Mouse (Mus musculus): Measurements from ENCODE around the gene Pth2.

Gene Pth2

DNA sequence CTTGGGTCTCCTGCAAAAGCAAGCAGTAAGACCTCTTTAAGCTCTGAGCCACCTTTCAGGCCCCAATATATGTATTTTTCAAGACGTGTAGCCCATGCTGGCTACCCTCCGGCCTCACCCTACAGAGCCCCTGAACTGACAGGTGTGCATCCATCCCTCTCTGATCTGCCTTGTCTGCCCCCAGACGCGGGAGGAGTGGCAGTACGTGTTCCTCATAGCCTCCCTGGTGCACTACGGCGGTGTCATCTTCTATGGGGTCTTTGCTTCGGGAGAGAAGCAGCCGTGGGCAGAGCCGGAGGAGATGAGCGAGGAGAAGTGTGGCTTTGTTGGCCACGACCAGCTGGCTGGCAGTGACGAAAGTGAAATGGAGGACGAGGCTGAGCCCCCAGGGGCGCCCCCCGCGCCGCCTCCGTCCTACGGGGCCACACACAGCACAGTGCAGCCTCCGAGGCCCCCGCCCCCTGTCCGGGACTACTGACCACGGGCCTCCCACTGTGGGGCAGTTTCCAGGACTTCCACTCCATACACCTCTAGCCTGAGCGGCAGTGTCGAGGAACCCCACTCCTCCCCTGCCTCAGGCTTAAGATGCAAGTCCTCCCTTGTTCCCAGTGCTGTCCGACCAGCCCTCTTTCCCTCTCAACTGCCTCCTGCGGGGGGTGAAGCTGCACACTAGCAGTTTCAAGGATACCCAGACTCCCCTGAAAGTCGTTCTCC is 6.1 kb upstream of the Pth2 start:
- no peak for DNase-seq

DNA sequence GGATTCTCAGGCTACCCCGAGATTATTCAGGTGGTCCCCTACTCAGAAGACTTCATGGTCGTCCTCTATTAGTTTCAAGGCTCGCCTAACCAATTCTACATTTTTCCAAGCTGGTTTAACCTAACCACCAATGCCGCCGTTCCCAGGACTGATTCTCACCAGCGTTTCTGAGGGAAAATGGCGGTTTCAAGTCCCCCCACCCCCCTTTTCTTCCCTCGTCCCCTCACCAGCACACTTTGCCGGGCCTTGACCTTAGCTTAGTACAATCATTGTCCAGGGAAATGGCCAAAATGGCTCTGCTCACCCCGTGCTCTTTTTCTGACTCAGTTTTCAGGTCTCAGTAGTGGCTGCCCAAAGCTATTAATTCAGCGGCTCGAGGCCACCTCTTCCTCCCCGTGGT is 5.4 kb upstream of the Pth2 start:
- no peak for DNase-seq

DNA sequence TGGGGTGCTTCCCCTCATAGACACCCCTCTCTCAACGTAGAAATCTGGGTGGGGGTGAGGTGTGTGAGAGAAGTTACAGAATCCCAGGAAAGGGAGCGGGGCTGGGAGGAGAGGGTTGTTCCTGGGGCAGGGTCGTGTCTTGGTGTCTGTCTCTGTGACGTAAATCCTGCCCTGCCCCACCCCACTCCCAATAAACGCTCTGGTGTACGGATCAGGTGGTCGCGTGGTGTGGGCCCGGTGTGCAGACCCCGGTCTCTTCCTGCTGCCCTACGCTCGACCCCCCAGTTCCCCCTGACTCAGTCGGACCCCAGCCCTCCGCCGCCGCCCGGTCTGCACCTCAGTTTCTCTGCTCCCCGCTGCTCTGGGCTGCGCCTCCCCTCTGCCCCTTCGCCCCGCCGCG is 4.9 kb upstream of the Pth2 start:
- DNase-seq = no peak

DNA sequence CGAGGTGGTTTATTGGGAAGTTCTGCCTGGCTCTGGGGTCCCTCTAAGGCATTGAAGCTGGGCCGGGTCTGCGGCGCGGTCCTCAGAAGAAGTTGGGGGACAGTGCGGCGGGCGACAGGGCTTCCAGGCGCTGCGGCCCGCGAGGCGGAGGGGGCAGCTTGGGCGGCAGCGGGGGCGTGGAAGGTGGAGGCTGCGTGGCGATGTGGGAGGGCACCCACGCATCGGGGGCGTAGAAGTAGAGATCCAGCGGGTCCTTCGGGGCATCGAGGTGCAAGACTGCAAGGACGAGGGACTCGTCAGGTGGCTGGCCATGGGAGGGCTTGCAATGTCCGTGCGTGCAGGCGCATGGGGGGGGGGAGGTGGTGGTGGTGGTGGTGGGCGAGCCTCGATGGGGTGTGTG is 4.4 kb upstream of the Pth2 start:
- no peak for DNase-seq

DNA sequence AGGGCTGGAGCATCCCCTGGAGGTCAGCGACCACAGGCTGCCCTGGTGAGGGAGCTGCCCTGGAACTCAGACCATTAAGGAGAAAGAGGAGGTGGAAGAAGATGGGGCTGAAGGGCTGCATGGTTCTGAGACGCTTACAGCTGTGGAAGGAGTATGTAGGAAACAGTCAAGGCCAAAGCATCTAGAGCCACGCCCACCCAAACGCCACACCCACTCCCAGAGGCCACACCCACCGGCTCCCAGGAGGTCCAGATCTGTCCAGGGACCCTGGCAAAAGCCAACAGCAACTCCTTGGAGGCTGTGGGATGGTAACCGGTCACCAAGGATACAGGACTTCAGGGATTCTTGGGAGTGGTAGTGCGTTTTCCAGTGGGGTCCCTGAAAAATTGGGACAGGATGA is 2.2 kb upstream of the Pth2 start:
- DNase-seq = no peak

DNA sequence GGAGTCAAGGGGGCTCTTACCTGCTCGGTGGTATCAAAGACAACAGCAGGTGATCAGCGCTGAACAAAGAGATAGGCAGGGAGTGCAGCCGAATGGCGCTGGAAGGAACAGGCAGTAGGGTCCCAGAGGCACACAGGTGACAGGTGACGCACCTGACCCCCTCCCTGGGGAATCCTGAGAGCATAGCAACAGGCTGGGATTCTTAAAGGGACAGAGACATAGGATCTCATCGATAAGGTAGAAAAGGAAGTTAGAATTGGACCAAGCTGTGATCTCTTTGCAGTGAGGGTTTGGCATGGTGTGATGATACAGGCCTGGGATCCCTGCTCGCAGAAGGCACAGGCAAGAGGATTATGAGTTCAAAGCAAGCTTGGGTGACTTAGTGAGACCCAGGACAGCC is 1.3 kb upstream of the Pth2 start, which contains the start of gene Gfy:
TSS of gene Gfy (minus strand) at position 101 of the 400 bp plus-strand sequence.
- DNase-seq = no peak

DNA sequence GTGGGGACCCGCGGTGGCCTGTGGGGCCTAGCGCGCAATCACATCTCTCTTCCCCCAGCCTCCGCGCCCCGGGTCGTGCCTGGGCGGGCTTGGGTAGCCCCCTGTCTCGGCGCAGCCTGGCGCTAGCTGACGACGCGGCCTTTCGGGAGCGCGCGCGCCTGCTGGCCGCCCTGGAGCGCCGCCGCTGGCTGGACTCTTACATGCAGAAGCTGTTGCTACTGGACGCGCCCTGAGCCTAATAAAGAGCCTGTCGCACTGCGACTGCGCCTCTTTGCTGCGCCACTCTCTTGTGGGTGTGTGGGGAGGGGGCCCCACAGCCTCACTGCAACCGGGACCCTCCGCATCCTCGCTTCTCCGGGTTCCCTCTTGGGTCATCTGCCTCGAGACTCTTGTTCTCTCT is 745 bp downstream of the Pth2 start:
- DNase-seq = no peak

DNA sequence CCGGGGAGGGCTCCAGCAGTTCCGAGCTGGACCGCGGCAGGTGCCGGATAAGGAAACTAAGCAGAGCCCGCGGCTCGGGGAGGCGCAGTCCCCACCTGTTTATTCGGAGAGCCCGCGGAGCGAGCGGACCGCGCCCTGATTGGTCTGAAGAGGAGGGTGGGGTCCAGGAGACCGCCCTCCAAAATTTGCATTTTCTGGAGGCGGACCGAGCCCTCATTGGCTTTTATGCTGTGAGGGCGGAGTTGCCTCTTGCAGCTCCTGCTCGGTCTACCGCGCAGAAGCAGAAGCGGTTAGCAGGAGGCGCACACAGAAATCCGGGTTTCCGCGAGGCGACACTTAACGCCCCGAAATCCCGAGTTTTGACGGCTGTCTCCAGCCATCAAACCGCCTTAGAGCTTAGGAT is 1.4 kb downstream of the Pth2 start:
- DNase-seq = peak; percentile 90 to 92

DNA sequence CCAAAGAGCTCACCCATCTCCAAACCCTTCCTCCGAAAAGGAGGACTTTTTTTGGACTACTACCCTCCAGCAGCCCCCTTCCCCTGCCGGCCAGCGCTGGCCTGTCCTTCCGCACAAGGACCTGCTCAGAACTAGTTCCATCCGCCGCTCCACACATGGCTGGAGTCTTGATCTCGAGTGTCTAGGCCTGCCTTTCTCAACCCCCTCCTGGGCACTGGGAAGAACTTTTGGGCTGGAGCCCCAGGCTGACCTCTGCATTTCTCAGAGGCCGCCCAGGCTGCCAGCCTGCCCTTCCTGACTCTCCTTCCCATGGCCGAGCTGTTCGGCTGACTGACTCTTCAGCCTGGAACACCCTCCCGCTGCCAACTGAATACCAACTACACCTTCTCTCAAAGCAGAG is 1.8 kb downstream of the Pth2 start:
- DNase-seq = no peak

DNA sequence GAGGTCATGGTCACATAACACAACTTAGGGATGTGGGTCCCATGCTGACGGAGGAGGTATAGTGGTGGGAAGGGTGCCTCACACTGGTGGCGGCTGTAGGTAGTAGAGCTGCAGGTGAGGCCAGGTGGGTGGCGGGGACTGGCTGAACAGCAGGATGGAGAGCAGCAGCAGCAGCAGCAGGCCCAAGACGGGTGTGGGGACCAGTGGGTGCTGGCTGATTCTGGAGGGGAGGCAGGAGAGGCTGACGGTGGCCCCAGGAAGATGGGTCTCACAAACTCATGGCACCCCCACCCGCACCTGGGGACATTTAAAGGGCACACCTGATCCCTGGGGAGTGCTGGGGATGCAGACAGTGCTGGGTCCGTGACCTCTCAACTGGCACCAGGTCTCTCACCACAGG is 2.9 kb downstream of the Pth2 start:
- no peak for DNase-seq

DNA sequence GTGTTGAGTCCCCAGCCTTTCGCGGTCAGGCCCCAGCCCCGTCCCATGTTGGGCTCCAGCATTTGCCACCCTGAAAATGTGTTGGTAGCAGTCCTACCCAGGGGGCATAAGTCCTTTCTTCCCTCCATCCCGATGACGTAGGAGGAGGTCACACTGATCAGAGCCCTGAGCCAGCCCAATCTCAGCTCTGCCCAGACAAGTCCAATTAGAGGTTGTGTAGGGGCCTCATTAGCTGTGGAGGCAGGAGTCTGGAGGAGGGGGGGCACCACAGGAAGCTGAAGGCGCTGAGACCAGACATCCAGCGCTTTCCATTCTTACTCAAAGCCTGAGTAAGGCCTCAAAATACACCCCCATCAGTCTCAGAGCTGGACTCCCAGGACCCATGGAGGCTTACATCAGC is 5.1 kb downstream of the Pth2 start:
- no peak for DNase-seq

DNA sequence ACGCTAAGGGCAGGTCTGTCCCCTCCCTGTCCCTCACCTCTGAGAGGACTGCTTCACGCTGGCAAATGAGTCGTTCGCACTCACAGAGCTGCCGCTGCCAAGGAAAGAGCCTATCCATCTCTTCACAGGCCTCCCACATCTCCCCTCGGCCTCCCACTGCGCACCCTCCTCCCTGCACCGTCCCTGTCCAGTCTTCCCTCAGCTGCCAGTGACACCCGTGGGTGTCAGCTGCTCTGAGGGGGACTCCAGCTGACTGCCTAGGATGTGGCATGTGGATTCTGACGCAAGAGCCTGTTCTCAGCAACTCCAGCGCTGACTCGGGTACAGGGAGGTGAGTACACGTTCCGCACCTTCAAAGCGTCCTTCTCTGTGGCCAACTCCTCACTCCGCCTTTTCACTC is 8.8 kb downstream of the Pth2 start:
- no peak for DNase-seq

DNA sequence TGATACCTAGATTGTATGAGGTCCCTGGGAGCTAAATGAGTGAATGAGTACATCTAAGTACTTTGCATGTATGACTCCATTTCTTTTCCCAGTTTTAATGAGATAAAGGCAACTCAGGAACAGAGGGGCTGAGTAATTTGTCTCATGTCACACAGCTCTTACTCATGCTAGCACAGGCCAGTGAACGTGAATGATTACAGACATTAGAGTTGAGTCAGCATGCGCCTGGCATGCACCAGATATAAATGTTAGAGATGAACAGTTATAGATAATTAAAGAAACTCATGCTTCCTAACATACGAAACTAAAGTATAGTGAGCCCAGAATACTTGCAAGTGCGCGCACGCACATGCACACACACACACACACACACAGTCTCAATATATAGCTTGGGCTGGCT is 9.4 kb downstream of the Pth2 start:
- DNase-seq = no peak

DNA sequence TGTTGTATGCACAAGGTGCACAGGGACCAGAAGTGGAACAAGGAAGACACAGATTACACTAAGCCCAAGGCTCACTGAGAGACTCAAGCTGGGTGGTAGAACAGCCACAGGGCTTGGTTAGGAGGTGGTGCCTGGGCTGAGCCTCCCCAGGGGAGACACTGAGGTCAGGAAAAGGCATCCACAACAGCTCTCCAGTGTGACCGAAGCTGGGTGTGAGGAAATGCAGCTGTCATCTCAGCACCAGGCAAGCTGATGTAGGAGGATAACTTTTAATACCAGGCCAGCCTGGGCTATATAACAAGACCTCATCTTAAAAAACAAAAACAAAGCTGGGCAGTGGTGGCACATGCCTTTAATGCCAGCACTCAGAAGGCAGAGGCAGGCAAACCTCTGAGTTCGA is 10.4 kb downstream of the Pth2 start:
- no peak for DNase-seq

DNA sequence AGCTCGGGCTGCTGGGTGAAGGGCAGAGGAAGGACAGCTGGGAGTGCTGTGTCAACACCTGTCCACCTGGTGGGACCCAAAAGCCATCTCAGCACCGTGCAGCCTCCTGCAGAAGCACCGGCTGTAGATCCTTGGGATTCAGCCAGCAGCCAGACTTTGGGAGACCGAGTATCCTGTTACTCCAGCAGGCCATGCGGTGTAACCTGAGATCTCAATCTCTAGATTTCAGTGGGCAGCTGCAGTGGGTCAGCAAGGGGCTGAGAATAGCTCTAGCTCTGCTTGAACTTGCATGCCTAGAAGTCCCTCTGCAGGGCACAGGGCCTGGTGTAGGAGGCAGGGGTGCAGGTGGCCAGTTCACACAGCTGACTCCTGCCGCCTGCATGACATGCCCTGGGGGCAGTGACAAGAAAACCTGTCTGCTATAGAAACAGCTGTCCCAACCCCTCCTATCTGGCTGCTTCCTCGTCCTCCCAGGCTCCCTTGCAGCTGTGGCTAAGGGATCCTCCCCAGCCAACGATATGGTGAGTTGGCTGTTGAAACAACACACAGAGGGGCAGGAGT is 11.1 kb downstream of the Pth2 start:
- no peak for DNase-seq

DNA sequence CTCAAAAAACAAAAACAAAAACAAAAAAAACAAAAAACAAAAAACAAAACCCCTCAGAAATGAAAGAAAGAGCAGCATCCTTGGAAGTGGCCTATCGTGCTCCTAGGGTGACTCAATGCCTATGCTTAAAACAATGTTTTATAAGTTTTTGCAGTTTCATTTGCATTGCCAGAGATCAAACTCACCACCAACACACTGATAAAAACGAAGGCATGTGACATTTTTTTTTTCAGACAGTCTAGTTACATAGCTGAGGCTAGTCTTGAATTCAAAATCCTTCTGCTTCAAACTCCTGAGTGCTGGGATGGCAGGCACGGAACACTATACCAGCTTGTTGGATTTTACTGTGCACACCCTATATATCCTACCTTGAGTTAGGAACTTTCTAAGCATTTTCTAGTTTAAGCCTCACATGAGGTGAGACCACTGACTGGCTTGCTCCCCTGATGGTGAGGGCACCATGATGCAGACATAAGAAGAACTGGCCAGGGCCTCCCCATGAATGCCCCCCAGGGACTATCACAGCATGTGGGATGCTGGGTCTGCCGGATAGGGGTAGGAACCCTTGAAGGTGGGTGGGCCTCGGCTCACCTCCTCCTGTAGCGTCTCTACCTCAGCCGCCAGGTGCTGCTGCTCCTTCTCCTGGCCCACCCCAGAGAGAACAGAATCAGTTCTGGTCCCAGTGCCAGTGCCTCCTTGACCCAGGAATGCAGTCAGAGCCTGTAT is 12.0 kb downstream of the Pth2 start:
- DNase-seq = no peak

DNA sequence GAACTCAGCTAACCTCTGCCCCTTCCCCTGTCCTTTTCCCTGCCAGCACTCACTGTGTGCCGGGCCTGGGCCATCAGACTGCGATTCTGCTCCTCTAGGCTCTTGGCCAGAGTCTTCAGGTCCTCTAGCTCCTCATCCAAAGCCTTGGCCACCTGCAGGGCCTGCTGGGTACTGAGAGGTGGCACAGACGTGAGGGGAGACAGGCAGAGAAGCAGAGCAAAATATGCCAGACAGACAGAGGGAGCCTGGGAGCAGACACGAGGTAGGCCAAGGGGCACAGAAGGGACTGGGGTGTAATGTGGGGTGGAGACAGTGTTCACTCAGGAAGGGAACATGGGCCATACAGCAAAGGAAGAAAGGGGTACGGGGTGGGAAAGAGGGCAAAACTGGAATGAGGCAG is 12.6 kb downstream of the Pth2 start:
- DNase-seq = no peak

DNA sequence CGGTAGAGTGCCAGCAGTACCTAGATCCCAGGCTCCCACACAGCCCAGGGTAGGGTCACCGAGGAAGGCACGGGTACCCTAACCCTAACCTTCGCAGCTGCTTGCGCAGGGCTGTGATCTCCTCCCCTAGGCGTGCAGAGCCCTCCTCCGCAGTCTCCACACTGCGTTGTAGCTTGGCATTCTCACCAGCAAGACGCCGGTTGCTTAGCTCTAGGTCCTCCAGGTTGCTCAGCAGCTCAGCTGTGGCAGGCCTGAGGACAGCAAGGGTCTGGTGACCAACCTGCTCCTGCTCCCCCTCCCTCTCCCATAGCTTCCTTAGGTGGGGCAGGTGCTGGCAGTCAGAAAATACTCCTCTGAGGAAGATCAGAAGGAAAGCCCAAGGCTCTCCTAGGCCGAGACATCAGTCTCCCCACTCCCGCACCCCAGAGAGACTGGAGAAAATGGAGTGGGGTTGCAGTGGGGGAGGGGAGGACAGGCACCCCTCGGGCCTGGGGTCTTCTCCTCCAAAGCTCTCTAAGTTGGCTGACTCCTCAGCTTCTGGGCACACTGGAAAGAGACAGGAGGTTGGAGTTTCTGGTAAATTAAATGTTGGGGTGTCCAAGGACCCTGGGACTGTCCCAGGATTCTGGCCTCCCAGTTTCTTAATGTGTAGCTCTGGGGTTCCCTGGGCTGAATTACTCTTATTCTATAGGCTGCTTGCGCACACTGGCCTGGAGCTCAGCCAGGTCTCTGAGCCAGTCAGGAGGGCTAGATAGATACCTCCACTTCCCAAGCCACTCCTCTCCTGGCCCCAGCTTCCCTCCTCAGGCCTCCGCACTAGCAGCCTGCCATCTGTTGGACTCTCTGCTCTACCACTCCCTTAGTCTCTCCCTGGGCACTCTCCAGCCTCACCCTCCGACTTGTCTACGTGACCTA is 13.3 kb downstream of the Pth2 start:
- no peak for DNase-seq

DNA sequence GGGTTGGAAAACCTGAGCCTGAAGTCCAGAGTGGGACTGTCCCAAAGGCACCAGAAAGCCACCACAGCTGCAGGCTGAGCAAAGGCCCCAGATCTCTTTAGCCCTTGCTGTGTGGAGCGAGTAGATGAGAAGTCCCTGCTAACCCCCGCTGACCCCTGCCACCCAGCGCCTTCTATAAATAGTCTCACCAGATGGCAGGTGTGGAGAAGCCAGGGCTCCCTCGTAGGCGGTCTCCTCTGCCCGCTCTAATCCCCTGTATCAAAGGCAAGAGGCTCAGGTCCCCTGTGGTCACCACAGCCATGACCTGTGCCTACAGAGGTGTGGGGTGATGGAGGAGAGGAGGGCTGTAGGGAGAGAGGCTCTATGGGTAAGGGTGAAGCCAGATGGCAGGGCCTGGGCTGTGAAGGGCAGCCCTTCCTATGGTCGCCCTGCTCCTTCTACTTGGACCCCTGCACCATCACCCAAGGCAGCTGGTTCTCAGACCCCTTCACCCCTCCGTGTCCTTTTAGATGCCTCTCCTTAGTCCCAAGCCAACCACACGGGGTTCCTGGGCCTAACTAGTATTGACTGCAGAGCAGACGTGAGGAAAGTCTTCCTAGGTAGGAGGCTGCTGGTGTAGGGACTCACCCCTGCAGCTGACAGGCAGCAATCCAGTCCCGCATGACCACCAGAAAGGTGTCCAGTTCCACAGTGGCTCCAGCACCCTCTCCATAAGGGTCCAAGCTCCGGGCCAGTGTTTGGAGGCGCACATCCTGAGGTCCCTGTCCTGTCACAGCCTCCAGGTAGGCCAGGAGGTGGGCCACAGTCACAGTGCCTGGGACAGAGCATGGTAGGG is 14.8 kb downstream of the Pth2 start:
- no peak for DNase-seq

DNA sequence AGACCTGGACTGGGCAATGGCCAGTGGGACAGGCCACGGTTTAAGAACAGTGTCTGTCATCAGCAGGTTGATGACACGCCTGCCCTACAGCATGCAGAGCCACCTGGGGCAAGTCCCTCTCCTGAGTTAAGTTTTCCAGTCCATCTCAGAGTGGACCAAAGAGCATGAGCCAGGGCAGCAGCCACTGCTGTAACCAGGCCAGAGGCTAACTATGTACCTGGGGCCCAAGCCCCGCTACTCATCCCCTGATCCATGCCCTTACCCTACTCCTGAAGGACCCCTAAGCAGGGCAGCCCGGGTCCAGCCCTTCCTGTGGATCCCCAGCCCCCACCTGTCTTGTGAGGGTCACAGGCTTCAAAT is 15.4 kb downstream of the Pth2 start:
- no peak for DNase-seq

DNA sequence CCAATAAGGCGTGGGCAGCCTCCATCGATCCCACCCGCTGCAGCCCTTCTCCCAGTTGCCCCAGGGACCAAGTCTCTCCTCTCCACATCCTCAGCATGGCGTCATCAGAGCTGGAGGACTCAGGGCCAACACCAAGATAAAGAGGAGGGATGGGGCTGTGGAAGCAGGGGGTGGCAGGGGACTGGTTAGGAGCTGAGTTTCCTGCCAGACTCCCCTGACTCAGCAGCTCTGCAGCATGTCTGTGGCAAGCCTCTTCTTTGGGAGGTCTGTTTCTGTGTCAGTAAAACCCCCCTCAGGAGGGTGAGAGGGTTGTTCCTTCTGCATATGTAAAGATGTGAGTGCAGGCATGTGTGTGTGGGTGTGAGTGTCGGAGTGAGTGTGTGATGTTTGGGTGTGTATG is 16.2 kb downstream of the Pth2 start:
- DNase-seq = no peak

DNA sequence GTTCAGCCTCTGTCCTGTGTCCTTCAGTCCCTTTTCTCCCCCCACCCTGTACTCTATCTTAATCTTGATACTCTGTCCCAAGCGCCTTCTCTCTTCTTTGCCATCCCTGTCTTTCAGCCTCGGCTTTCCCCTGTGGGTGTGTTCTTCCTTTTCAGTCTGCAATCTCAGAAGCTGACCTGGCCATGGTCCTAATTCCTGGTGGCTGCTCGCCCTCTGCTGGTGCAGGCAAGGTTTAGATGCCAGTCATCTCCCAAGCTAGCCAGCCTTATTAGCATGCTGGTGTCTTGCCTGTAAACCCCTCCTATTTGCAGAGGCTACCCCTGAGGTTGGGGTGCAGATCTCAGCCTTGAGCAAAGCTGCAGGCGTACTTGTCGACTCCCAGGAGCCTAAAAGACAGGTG is 17.6 kb downstream of the Pth2 start:
- peak; percentile 77 to 80 for DNase-seq

DNA sequence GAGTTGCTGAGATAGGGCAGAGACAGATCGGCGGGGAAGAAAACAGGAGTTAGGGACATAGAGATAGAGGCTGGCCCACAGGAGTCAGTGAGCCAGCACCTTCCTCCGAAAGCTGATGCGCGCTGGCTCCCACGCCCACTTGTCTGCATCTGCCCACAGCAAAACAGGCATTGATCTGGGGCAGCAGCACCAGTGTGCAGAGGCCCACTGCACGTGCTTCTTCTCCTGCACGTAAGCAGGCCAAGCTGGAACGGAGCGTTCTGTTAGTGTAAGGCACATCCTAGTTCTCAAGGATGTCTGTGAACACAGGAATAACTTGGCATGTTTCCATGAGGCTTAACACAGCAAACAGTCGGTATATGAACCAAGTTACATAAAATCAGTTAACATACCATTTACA is 18.2 kb downstream of the Pth2 start:
- no peak for DNase-seq
